Mouse (Mus musculus) heart, adult 2 months (tissue): ENCODE data around the gene Gm45208. TPM values are rescaled to one million over a fixed set of nuclear protein-coding genes. Genes with fewer than 3 reads are reported as not detected.

Source experiments
- DNase-seq, 2 experiments: peaks; one replicate each; pipeline ENCODE4 v3.0.0; 2021
- H3K27ac ChIP-seq: fragments of 200-600 bp; 2 replicates; pipeline ENCODE4 v1.8.1; 2022
- H3K27me3 ChIP-seq: fragments of 200-500 bp; 2 replicates; pipeline ENCODE4 v1.6.1; 2012; ENCODE audit warnings: mild to moderate bottlenecking, low read length, inconsistent platforms, mixed read lengths; ENCODE audit not compliant: control insufficient read depth, insufficient read depth
- H3K36me3 ChIP-seq: fragments of 200-500 bp; 2 replicates; pipeline ENCODE4 v1.6.1; 2012; ENCODE audit warnings: low read length, inconsistent platforms; ENCODE audit not compliant: control insufficient read depth, insufficient read depth
- H3K4me1 ChIP-seq: fragments of 200-500 bp; 2 replicates; pipeline ENCODE4 v1.6.1; 2011; ENCODE audit warnings: low read length; ENCODE audit not compliant: control insufficient read depth, insufficient read depth
- H3K4me3 ChIP-seq: fragments of 200-600 bp; 2 replicates; pipeline ENCODE4 v1.8.1; 2022
- H3K79me2 ChIP-seq: fragments of 200-500 bp; replicated peaks from 2 replicates; pipeline ENCODE4 v1.6.1; 2012; ENCODE audit warnings: mild to moderate bottlenecking, inconsistent platforms, low read length, moderate library complexity, mixed read lengths; ENCODE audit not compliant: control insufficient read depth, insufficient read depth
- H3K9ac ChIP-seq: fragments of 200-500 bp; 2 replicates; pipeline ENCODE4 v1.6.1; 2012; ENCODE audit warnings: low read depth, mild to moderate bottlenecking, control low read depth, inconsistent platforms, low read length, mixed read lengths
- CTCF ChIP-seq: fragments of 200-600 bp; IDR thresholded peaks from 2 replicates; pipeline ENCODE4 v1.8.1; 2022; ENCODE audit warnings: antibody characterized with exemption, mild to moderate bottlenecking, moderate library complexity
- EP300 ChIP-seq: fragments of 200-500 bp; IDR thresholded peaks from 2 replicates; pipeline ENCODE4 v1.6.1; 2011; ENCODE audit warnings: low read depth, low read length, control low read depth; ENCODE audit not compliant: insufficient read depth
- POLR2A ChIP-seq: fragments of 200-500 bp; IDR thresholded peaks from 2 replicates; pipeline ENCODE4 v1.6.1; 2011; ENCODE audit warnings: mild to moderate bottlenecking, low read depth, low read length, control low read depth; ENCODE audit not compliant: insufficient read depth
- WGBS: fragments of 180-500 bp; shearing (Covaris S2); methylation state at CpG from one replicate; pipeline ENCODE4 v1.1.7; 2018; 5-methylcytosine and 5-hydroxymethylcytosine counted together
- intact Hi-C: fragments of 180-260 bp; cut with DNase I; formaldehyde crosslinking; loops from one replicate; pipeline ENCODE4 v1.15.1; 2025
- polyA plus RNA-seq: library from polyadenylated mRNA; depleted of rRNA; stranded (reverse); fragments of >200 nt; gene quantifications from 2 replicates; pipeline ENCODE4 v1.2.3, GENCODE M21; 2012
- total RNA-seq, 2 experiments: library from RNA; stranded (reverse); gene quantifications; 2 replicates each; pipeline ENCODE4 v1.2.3; 2021

Gm45208 gene
- total and polyA plus RNA-seq, 3 experiments = 0.21 to 0.94 TPM; not detected in 1

DNA sequence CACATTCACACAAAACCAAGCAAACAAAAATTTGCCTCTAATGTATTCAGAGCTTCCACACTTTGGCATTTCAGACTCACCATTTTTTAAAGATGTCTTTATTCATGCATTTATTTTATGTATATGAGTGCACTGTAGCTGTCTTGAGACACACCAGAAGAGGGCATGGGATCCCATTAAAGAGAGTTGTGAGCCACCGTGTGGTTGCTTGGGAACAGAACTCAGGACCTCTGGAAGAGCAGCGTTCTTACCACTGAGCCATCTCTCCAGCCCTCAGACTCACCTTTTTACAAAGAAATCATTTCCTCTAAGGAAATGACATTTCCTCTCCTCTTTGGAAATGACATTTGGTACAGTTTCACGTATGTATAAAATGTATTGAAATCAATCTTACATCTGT, 43.1 kb upstream of the Gm45208 start:
- 35% methylated on average over 3 of the region's 3 CpGs for WGBS
- intact Hi-C loops = loop anchor here (2.0 kb wide), 1 partner anchor 30 kb away; no protein-coding TSS in a partner anchor
- no peak overlapping the region for H3K9ac ChIP-seq
- no peaks in the 10 kb centered on the region for H3K36me3 ChIP-seq
- H3K4me1 ChIP-seq = no peaks in the 10 kb centered on the region
- H3K27ac ChIP-seq = peak overlapping the region; percentile 80; the same call in 1 of the 2 replicates
- no peaks in the 10 kb centered on the region for H3K79me2 ChIP-seq
- peak; percentile 49 for TF ChIP-seq CTCF
- no peak for TF ChIP-seq POLR2A
- no peak for TF ChIP-seq EP300
- peak overlapping the region; percentile 53; the same call in 1 of the 2 replicates for H3K4me3 ChIP-seq
- no peaks in the 10 kb centered on the region for H3K27me3 ChIP-seq
- DNase-seq = no peak

GRCm38 (mm10) chrX:7679405-7680056, 42.5 kb upstream of the Gm45208 start:
- TF ChIP-seq POLR2A = peak; percentile 64
- peak; percentile 94 for TF ChIP-seq CTCF
- TF ChIP-seq EP300 = 0 out of 2 replicates have a peak, but pooled peaks have one; percentile 50
- Histone ChIP-seq H3K4me1 (no peaks in the 10 kb centered on the region), H3K79me2 (no peaks in the 10 kb centered on the region), H3K27ac (peak overlapping the region; percentile 80), H3K36me3 (no peaks in the 10 kb centered on the region), H3K4me3 (peak overlapping the region; percentile 53), H3K9ac (peak overlapping the region; percentile 78), H3K27me3 (no peaks in the 10 kb centered on the region)
- peak; percentile 91 to 93 for DNase-seq
- intact Hi-C loops = loop anchor here (2.0 kb wide), 1 partner anchor 31 kb away; no protein-coding TSS in a partner anchor
- WGBS = 14% methylated on average over 27 of the region's 27 CpGs

DNA sequence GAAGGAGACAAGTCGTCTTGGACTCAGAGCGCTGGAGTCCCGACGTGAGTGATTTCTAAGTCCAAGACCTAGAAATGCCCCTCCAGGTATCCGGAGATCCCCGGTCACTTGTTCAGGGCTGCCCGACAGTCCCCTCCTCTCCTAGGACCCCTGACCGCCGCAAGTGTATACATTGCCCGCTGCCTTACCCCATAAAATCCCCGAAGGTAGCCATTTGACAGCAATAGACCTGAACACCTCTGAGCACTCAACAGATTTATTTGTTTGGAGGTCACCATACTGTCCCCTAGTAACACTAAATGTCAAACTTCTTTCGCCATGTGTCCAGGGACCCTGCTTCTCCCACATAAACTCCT, 42.0 kb upstream of the Gm45208 start:
- Histone ChIP-seq H3K27me3 (no peaks in the 10 kb centered on the region), H3K79me2 (no peaks in the 10 kb centered on the region), H3K36me3 (no peaks in the 10 kb centered on the region), H3K4me1 (no peaks in the 10 kb centered on the region), H3K27ac (peak overlapping the region; percentile 80), H3K9ac (peak overlapping the region; percentile 78), H3K4me3 (peak overlapping the region; percentile 53)
- intact Hi-C loops = no loop called here
- DNase-seq = no peak
- 16% methylated on average over 12 of the region's 12 CpGs for WGBS
- no peak for TF ChIP-seq CTCF
- no peak for TF ChIP-seq POLR2A
- TF ChIP-seq EP300 = no peak

- Histone ChIP-seq H3K27ac (peak within 1 kb of the TSS; percentile 84), H3K4me3 (peak within 1 kb of the TSS; percentile 53), H3K79me2 (no peaks in the 10 kb centered on the region), H3K4me1 (no peaks in the 10 kb centered on the region), H3K9ac (peak within 1 kb of the TSS; percentile 78), H3K27me3 (no peaks in the 10 kb centered on the region), H3K36me3 (no peaks in the 10 kb centered on the region)
- DNase-seq = peak; percentile 64 to 65
- intact Hi-C loops = no loop called here
- WGBS = 28% methylated on average over 14 of the region's 14 CpGs
- TF ChIP-seq EP300 (0 out of 2 replicates have a peak, but pooled peaks have one; percentile 17), CTCF (no peak), POLR2A (no peak)
Measured at GRCm38 (mm10) chrX:7680864-7681263, 41.2 kb upstream of the Gm45208 start, which contains the start of gene Magix. Magix (minus strand) TSS chrX:7681251.

GRCm38 (mm10) chrX:7688321-7688720, 33.7 kb upstream of the Gm45208 start:
- H3K9ac ChIP-seq = no peak overlapping the region
- WGBS = 83% methylated on average over 2 of the region's 2 CpGs
- H3K27ac ChIP-seq = no peak overlapping the region
- H3K27me3 ChIP-seq = no peaks in the 10 kb centered on the region
- H3K36me3 ChIP-seq = no peaks in the 10 kb centered on the region
- TF ChIP-seq CTCF (no peak), EP300 (no peak), POLR2A (no peak)
- H3K4me1 ChIP-seq = no peaks in the 10 kb centered on the region; the same call in 1 of the 2 replicates
- no peaks in the 10 kb centered on the region for H3K79me2 ChIP-seq
- H3K4me3 ChIP-seq = no peak overlapping the region
- DNase-seq = no peak
- intact Hi-C loops = no loop called here

DNA sequence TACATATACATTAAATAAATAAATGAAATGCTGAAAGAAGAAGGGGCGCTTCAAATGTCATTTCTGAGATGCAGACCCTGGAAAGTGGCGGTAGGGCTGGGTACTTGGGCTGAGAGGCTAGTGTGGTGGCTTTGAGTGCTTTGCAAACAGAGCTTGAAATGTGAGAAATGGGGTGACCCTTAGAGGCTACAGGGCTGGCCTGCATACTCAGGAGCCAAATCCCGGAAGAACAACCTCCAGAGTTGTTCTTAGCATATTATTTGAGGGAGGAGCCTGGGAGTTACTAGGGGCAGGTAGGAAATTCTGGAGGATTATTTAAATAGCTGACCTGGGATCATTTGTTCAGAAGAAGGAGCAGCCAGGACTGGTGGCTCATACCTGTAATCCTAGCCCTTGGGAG, 31.6 kb upstream of the Gm45208 start:
- Histone ChIP-seq H3K9ac (no peak overlapping the region), H3K4me3 (no peak overlapping the region), H3K4me1 (no peaks in the 10 kb centered on the region; the same call in 1 of the 2 replicates), H3K79me2 (no peaks in the 10 kb centered on the region), H3K27me3 (no peaks in the 10 kb centered on the region), H3K36me3 (no peaks in the 10 kb centered on the region), H3K27ac (no peak overlapping the region)
- no peak for DNase-seq
- intact Hi-C loops = loop anchor here (5.0 kb wide), 1 partner anchor 218 kb away; no protein-coding TSS in a partner anchor
- TF ChIP-seq POLR2A (no peak), CTCF (no peak), EP300 (no peak)
- WGBS = 72% methylated on average over 3 of the region's 3 CpGs
